Mouse (Mus musculus): ENCODE measurements around the gene Golph3l. TPM values are rescaled to one million over a fixed set of nuclear protein-coding genes. Genes with fewer than 3 reads are reported as not detected.

Golph3l gene
- polyA plus RNA-seq, 1 experiment, result 26.8 TPM

Other genes starting within 250 kb of the Golph3l start
- gene Setdb1, start 231.7 kb upstream of the Golph3l start, polyA plus RNA-seq (2012; rRNA removed), result 22.9 and 24.7 TPM in 2 replicates
- not detected in 2 replicates for gene 4930558C23Rik, start 186.1 kb upstream of the Golph3l start, polyA plus RNA-seq (2012; rRNA removed)
- gene Arnt, start 154.5 kb upstream of the Golph3l start, polyA plus RNA-seq (2012; rRNA removed), result 44.8 and 51.4 TPM in 2 replicates
- gene Ctsk, start 89.7 kb upstream of the Golph3l start, polyA plus RNA-seq (2012; rRNA removed), result 96.1 and 119 TPM in 2 replicates
- 42.9 and 54.4 TPM in 2 replicates for gene Ctss, start 62.1 kb upstream of the Golph3l start, polyA plus RNA-seq (2012; rRNA removed)
- gene Hormad1, start 29.3 kb upstream of the Golph3l start, polyA plus RNA-seq (2012; rRNA removed), result not detected in 2 replicates
- 31.6 and 45.7 TPM in 2 replicates for gene Ensa, start 36.1 kb downstream of the Golph3l start, polyA plus RNA-seq (2012; rRNA removed)
- 90.3 and 106 TPM in 2 replicates for gene Mcl1, start 69.9 kb downstream of the Golph3l start, polyA plus RNA-seq (2012; rRNA removed)
- gene Adamtsl4, start 99.0 kb downstream of the Golph3l start, polyA plus RNA-seq (2012; rRNA removed), result 52.4 and 58.8 TPM in 2 replicates
- gene Ecm1, start 150.6 kb downstream of the Golph3l start, polyA plus RNA-seq (2012; rRNA removed), result 718 and 729 TPM in 2 replicates
- 32.5 and 37.6 TPM in 2 replicates for gene Tars2, start 171.3 kb downstream of the Golph3l start, polyA plus RNA-seq (2012; rRNA removed)
- gene Rprd2, start 229.9 kb downstream of the Golph3l start, polyA plus RNA-seq (2012; rRNA removed), result 17.7 and 20.2 TPM in 2 replicates